26 mouse cellular contexts compared by ENCODE assay signal in genomic region chr12:48020416-48020815, GRCm38 (mm10).
A peak's percentile ranks its signal among the peaks of the same experiment; 100 is the strongest.
DNase-seq lines count a peak whose midpoint lies in the region; ATAC-seq and TF ChIP-seq lines count a peak whose summit lies in the region.
"Had no signal": no experiment of that assay in that cellular context is flagged by ENCODE, and none has a peak within 500 bp of the region (broad histone marks: within the 10 kb centered on the region; RNA-seq: fewer than 3 reads in every experiment).

No protein-coding gene starts in this region.

- H3K36me3 ChIP-seq in lung, embryonic 14.5 days (ENCODE audit: insufficient read depth), result no peaks in the 10 kb centered on the region
- no peaks in the 10 kb centered on the region for H3K36me3 ChIP-seq in hindbrain, postnatal 0 days (ENCODE audit: insufficient read depth, low read length)
- H3K36me3 ChIP-seq: embryonic facial prominence, embryonic 10.5 days; embryonic facial prominence, embryonic 13.5 days; forebrain, embryonic 10.5 days; G1E; hindbrain, embryonic 12.5 days; hindbrain, embryonic 15.5 days had no signal

- no peak for ATAC-seq in lung, embryonic 14.5 days (ENCODE audit: insufficient read depth)
- no peak for ATAC-seq in hindbrain, postnatal 0 days
- ATAC-seq: forebrain, embryonic 13.5 days; forebrain, postnatal 0 days; intestine, embryonic 16.5 days had no signal

- no peak overlapping the region for H3K9ac ChIP-seq in lung, embryonic 14.5 days
- no peak overlapping the region for H3K9ac ChIP-seq in hindbrain, postnatal 0 days (replicated peaks; ENCODE audit: low read length)
- H3K9ac ChIP-seq: embryonic facial prominence, embryonic 13.5 days; forebrain, embryonic 13.5 days; forebrain, postnatal 0 days; hindbrain, embryonic 12.5 days; hindbrain, embryonic 15.5 days had no signal

- no peaks in the 10 kb centered on the region for H3K9me3 ChIP-seq in lung, embryonic 14.5 days (ENCODE audit: low read depth, low read length)
- H3K9me3 ChIP-seq in hindbrain, postnatal 0 days (ENCODE audit: low read length), result no peaks in the 10 kb centered on the region
- H3K9me3 ChIP-seq: embryonic facial prominence, embryonic 10.5 days; embryonic facial prominence, embryonic 13.5 days; forebrain, embryonic 10.5 days; forebrain, embryonic 13.5 days; hindbrain, embryonic 12.5 days; hindbrain, embryonic 15.5 days had no signal

- H3K4me1 ChIP-seq in lung, embryonic 14.5 days (ENCODE audit: insufficient read depth), result no peaks in the 10 kb centered on the region
- no peaks in the 10 kb centered on the region for H3K4me1 ChIP-seq in hindbrain, postnatal 0 days (ENCODE audit: insufficient read depth, low read length)
- H3K4me1 ChIP-seq: embryonic facial prominence, embryonic 10.5 days; embryonic facial prominence, embryonic 13.5 days; forebrain, embryonic 10.5 days; forebrain, embryonic 13.5 days; hindbrain, embryonic 12.5 days; hindbrain, embryonic 15.5 days had no signal

- no peak overlapping the region for H3K4me3 ChIP-seq in lung, embryonic 14.5 days (ENCODE audit: low read depth, low read length)
- H3K4me3 ChIP-seq in hindbrain, postnatal 0 days (ENCODE audit: low read length), result no peak overlapping the region
- H3K4me3 ChIP-seq: embryonic facial prominence, embryonic 10.5 days; embryonic facial prominence, embryonic 13.5 days; forebrain, embryonic 10.5 days; forebrain, embryonic 13.5 days; gastrocnemius, adult 2 months; hindbrain, embryonic 12.5 days; hindbrain, embryonic 15.5 days had no signal

- no peak for TF ChIP-seq CTCF in lung, embryonic 14.5 days (IDR thresholded peaks at IDR 0.05; ENCODE audit: low read depth)
- TF ChIP-seq CTCF in hindbrain, postnatal 0 days (IDR thresholded peaks at IDR 0.05; ENCODE audit: low read depth), result no peak

- H3K27me3 ChIP-seq in lung, embryonic 14.5 days (ENCODE audit: insufficient read depth, low read length), result no peaks in the 10 kb centered on the region
- no peaks in the 10 kb centered on the region for H3K27me3 ChIP-seq in hindbrain, postnatal 0 days (ENCODE audit: insufficient read depth, low read length)
- H3K27me3 ChIP-seq: embryonic facial prominence, embryonic 13.5 days; forebrain, embryonic 13.5 days; hindbrain, embryonic 12.5 days; hindbrain, embryonic 15.5 days had no signal

- H3K4me2 ChIP-seq in lung, embryonic 14.5 days, result no peak overlapping the region
- H3K4me2 ChIP-seq in hindbrain, postnatal 0 days (ENCODE audit: low read depth, low read length), result no peak overlapping the region
- H3K4me2 ChIP-seq: embryonic facial prominence, embryonic 13.5 days; forebrain, embryonic 13.5 days; heart, embryonic 11.5 days; hindbrain, embryonic 12.5 days; hindbrain, embryonic 15.5 days had no signal

- DNase-seq in lung, embryonic 14.5 days, result peak; percentile 1
- DNase-seq in lung, postnatal 4 days, result no peak
- peak; percentile 3 for DNase-seq in Muller cell, postnatal 12 days (ENCODE audit: inconsistent ontology term)
- peak; percentile 50 for DNase-seq in ZHBTc4 (ENCODE audit: low read depth, low spot score)
- peak; percentile 4 for DNase-seq in mesoderm, embryonic 11.5 days (ENCODE audit: low read depth, low spot score)
- no peak for DNase-seq in hindbrain, postnatal 0 days (ENCODE audit: low spot score)
- DNase-seq in cerebellum, adult 9-10 months, result no peak
- DNase-seq in urinary bladder, postnatal 4 days (ENCODE audit: low spot score in 2 of 2), result no peak
- DNase-seq: adrenal gland, adult 2 months; adrenal gland, postnatal 14 days; cerebellum, adult 11-12 months; cerebellum, adult 8-10 months; cerebellum, postnatal 14 days; forebrain, postnatal 0 days; gastrocnemius, adult 2 months; gastrocnemius, postnatal 14 days; heart, adult 11 months had no signal

- H3K27ac ChIP-seq in lung, embryonic 14.5 days (ENCODE audit: low read depth), result no peak overlapping the region
- H3K27ac ChIP-seq in hindbrain, postnatal 0 days, result no peak overlapping the region
- H3K27ac ChIP-seq: embryonic facial prominence, embryonic 10.5 days; embryonic facial prominence, embryonic 13.5 days; forebrain, embryonic 10.5 days; forebrain, embryonic 13.5 days; gastrocnemius, adult 2 months; hindbrain, embryonic 12.5 days; hindbrain, embryonic 15.5 days had no signal

Comparison
In these comparisons a context has a peak if more than half of its experiments do, and no peak if none do; other contexts are left out.
1. DNase-seq: peak in lung, embryonic 14.5 days (single experiment), Muller cell, postnatal 12 days (single experiment), ZHBTc4 (single experiment) and mesoderm, embryonic 11.5 days (single experiment); none in lung, postnatal 4 days (0 of 2), hindbrain, postnatal 0 days (single experiment), cerebellum, adult 9-10 months (single experiment) and urinary bladder, postnatal 4 days (0 of 2).